Mouse (Mus musculus): Measurements from ENCODE around the gene Kank2. TPM values are rescaled to one million over a fixed set of nuclear protein-coding genes. Genes with fewer than 3 reads are reported as not detected.
A peak's percentile ranks its signal among the peaks of the same experiment; 100 is the strongest.
"Not testable (repeated sequence)": the region's sequence is repeated elsewhere in the genome, so short reads cannot be mapped to it uniquely, and the experiment has no call there.

The Kank2 gene
- polyA plus RNA-seq, 1 experiment from 2014 or later, result 17.8 TPM

DNA sequence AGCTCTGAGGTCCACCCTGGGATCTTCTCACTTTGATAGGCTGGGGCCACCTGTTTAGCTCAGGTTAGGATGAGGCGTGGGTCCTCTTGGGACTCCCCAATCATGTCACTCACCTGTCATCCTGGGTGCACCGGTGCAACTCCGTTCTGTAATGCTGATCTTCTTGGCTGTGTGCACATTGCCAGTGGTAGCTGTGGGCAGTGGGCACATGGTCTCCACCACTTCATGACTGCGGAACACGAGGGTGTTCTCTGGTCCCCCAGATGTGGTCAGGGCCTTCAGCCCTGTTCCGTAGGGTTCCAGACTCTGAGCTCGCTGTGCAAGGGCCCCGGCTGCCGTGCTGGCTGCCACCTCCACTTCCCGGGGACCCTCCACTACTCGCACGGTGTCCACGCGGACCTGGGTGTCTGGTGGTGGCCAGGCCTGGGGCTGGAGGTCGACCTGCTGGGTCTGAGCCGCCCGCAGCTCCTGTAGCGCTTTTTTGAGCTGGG is 4.2 kb downstream of the Kank2 start:
- Histone ChIP-seq H3K4me1 (peaks cover 51% of the 10 kb centered on the region), H3K4me3 (no peak overlapping the region), H3K27me3 (replicated peaks; ENCODE audit: low read depth, poor library complexity, severe bottlenecking) (no peaks in the 10 kb centered on the region), H3K27ac (replicated peaks) (no peak overlapping the region), H3K9me3 (no peaks in the 10 kb centered on the region), H3K36me3 (replicated peaks) (peaks cover 70% of the 10 kb centered on the region)
- WGBS, result 97% methylated on average over 18 of the region's 18 CpGs
- DNase-seq (ENCODE audit: low spot score), result no peak

GRCm38 (mm10) chr9:21793507-21793906 is 5.0 kb downstream of the Kank2 start:
- H3K4me3 ChIP-seq; H3K27ac ChIP-seq (replicated peaks); H3K27me3 ChIP-seq (replicated peaks; ENCODE audit: low read depth, poor library complexity, severe bottlenecking); H3K9me3 ChIP-seq; DNase-seq (ENCODE audit: low spot score): not testable (repeated sequence)
- Histone ChIP-seq H3K4me1 (peaks cover 42% of the 10 kb centered on the region), H3K36me3 (replicated peaks) (peaks cover 79% of the 10 kb centered on the region)
- whole genome bisulfite sequencing, result 97% methylated on average over 6 of the region's 6 CpGs

DNA sequence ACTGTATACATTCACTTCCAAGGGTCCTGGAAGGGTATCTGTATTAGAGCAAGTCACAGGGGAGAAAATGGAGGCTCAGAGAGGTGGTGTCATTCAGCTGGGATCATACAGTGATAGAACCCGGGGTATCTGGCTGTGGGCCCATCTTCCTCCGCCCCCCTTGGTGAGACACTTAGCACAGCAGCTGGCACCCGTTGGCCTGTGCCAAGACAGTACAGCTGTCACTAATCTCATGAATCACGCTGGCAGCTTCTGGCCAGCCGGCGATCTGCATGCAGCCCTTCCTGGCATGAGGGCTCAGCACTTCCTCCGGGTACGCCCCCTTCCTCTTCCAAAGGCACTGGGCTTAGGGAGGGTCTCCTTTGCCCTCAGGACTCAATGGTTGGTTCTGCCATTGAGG is 5.9 kb downstream of the Kank2 start:
- H3K4me1 ChIP-seq, result peaks cover 37% of the 10 kb centered on the region
- H3K9me3 ChIP-seq, result no peaks in the 10 kb centered on the region
- H3K27me3 ChIP-seq (replicated peaks; ENCODE audit: low read depth, poor library complexity, severe bottlenecking), result no peaks in the 10 kb centered on the region
- no peak overlapping the region for H3K4me3 ChIP-seq
- H3K27ac ChIP-seq (replicated peaks), result no peak overlapping the region
- peaks cover 87% of the 10 kb centered on the region for H3K36me3 ChIP-seq (replicated peaks)
- DNase-seq (ENCODE audit: low spot score), result no peak
- WGBS, result 86% methylated on average over 8 of the region's 8 CpGs

GRCm38 (mm10) chr9:21791861-21792260 is 6.7 kb downstream of the Kank2 start:
- H3K27me3 ChIP-seq (replicated peaks; ENCODE audit: low read depth, poor library complexity, severe bottlenecking), result no peaks in the 10 kb centered on the region
- no peak overlapping the region for H3K4me3 ChIP-seq
- WGBS, result 93% methylated on average over 8 of the region's 8 CpGs
- peaks cover 35% of the 10 kb centered on the region for H3K4me1 ChIP-seq
- H3K9me3 ChIP-seq, result no peaks in the 10 kb centered on the region
- no peak for DNase-seq (ENCODE audit: low spot score)
- H3K27ac ChIP-seq (replicated peaks), result no peak overlapping the region
- H3K36me3 ChIP-seq (replicated peaks), result peaks cover 94% of the 10 kb centered on the region

GRCm38 (mm10) chr9:21788234-21788633 is 10.3 kb downstream of the Kank2 start:
- no peaks in the 10 kb centered on the region for H3K9me3 ChIP-seq
- peaks cover 97% of the 10 kb centered on the region for H3K36me3 ChIP-seq (replicated peaks)
- no peak overlapping the region for H3K4me3 ChIP-seq
- DNase-seq (ENCODE audit: low spot score), result no peak
- no peaks in the 10 kb centered on the region for H3K27me3 ChIP-seq (replicated peaks; ENCODE audit: low read depth, poor library complexity, severe bottlenecking)
- H3K27ac ChIP-seq (replicated peaks), result no peak overlapping the region
- WGBS, result 91% methylated on average over 9 of the region's 9 CpGs
- peaks cover 14% of the 10 kb centered on the region for H3K4me1 ChIP-seq

DNA sequence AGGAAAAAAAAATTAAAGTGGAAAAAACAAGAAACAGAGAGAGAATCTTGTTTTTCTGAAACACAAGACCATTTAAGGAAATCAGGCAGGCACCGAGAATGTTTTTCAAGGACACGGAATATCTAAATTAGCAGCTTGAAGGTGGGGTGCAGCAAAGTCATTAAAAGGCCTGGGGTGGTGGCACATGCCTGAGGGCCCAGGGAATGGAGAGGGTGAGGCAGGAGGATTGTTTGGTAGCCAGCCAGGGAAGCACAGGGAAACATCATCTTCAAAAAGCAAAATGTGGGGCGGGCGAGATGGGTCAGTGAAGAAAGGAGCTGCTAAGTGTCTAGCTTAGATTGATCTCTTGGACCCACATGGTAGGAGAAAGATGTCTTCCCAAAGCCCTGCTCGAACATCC is 10.9 kb downstream of the Kank2 start:
- Histone ChIP-seq H3K4me3 (no peak overlapping the region), H3K4me1 (peaks cover 10% of the 10 kb centered on the region), H3K36me3 (replicated peaks) (peaks cover 95% of the 10 kb centered on the region), H3K9me3 (no peaks in the 10 kb centered on the region), H3K27ac (replicated peaks) (no peak overlapping the region), H3K27me3 (replicated peaks; ENCODE audit: low read depth, poor library complexity, severe bottlenecking) (no peaks in the 10 kb centered on the region)
- DNase-seq (ENCODE audit: low spot score), result no peak
- 86% methylated on average over 5 of the region's 5 CpGs for WGBS

- Histone ChIP-seq H3K4me3 (0 out of 2 replicates have a peak overlapping the region, but pooled peaks have one; percentile 20), H3K36me3 (replicated peaks) (peaks cover 95% of the 10 kb centered on the region), H3K27me3 (replicated peaks; ENCODE audit: low read depth, poor library complexity, severe bottlenecking) (no peaks in the 10 kb centered on the region), H3K4me1 (peaks cover 6% of the 10 kb centered on the region), H3K27ac (replicated peaks) (peak overlapping the region; percentile 73), H3K9me3 (no peaks in the 10 kb centered on the region)
- 7% methylated on average over 6 of the region's 6 CpGs for WGBS
- DNase-seq (ENCODE audit: low spot score), result peak; percentile 82
Measured at GRCm38 (mm10) chr9:21786906-21787305, 11.6 kb downstream of the Kank2 start.

GRCm38 (mm10) chr9:21786309-21786708 is 12.2 kb downstream of the Kank2 start:
- peaks cover 95% of the 10 kb centered on the region for H3K36me3 ChIP-seq (replicated peaks)
- H3K27me3 ChIP-seq (replicated peaks; ENCODE audit: low read depth, poor library complexity, severe bottlenecking); H3K4me1 ChIP-seq; H3K4me3 ChIP-seq; DNase-seq (ENCODE audit: low spot score); H3K27ac ChIP-seq (replicated peaks); H3K9me3 ChIP-seq: not testable (repeated sequence)
- 87% methylated on average over 2 of the region's 2 CpGs for WGBS

DNA sequence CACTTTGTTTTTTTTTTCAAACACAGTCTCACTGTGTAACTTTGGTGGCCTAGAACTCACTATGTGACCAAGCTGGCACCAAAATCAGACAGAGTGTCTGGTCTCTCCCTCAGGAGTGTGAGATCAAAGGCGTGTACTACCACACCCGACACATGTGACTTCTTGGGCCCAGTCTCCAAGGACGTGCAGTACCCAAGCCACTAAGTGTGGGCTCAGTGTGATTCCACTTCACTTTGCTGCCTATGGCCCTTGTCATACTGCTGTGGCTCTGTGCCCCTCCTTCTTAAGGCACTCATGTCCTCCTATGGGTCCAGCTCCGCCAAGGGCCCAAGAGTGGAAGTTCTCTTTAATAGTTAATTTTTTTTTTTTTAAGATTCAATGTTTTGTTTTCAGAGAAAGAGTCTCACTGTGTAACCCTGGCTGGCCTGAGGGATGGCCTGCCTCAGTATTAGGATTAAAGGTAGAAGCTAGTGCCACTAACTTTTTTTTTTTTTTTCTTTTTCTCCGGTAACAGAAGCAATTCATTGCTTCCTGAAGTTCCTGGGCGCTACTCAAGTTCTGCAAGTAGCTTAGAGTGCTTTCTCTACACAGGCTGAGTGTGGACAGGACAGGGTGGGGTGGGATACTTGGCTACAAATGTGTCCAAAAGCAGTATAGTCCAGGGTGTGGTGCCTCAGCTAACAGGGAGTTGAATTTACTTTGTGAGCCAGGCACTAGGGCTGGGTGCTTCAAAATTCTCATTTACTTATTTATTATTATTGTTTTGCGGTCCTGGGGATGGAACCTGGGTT is 13.8 kb downstream of the Kank2 start:
- Histone ChIP-seq H3K4me1 (peaks cover 6% of the 10 kb centered on the region), H3K9me3 (no peaks in the 10 kb centered on the region), H3K36me3 (replicated peaks) (peaks cover 95% of the 10 kb centered on the region), H3K27me3 (replicated peaks; ENCODE audit: low read depth, poor library complexity, severe bottlenecking) (no peaks in the 10 kb centered on the region), H3K4me3 (no peak overlapping the region), H3K27ac (replicated peaks) (no peak overlapping the region)
- 91% methylated on average over 7 of the region's 7 CpGs for WGBS
- no peak for DNase-seq (ENCODE audit: low spot score)

GRCm38 (mm10) chr9:21781657-21782468 is 16.7 kb downstream of the Kank2 start:
- DNase-seq (ENCODE audit: low spot score), result no peak
- Histone ChIP-seq H3K4me3 (no peak overlapping the region), H3K27ac (replicated peaks) (no peak overlapping the region), H3K27me3 (replicated peaks; ENCODE audit: low read depth, poor library complexity, severe bottlenecking) (no peaks in the 10 kb centered on the region), H3K4me1 (peaks cover under 1% of the 10 kb centered on the region; the same call in 1 of the 2 replicates), H3K9me3 (no peaks in the 10 kb centered on the region), H3K36me3 (replicated peaks) (peaks cover 95% of the 10 kb centered on the region)
- WGBS, result 82% methylated on average over 15 of the region's 15 CpGs

DNA sequence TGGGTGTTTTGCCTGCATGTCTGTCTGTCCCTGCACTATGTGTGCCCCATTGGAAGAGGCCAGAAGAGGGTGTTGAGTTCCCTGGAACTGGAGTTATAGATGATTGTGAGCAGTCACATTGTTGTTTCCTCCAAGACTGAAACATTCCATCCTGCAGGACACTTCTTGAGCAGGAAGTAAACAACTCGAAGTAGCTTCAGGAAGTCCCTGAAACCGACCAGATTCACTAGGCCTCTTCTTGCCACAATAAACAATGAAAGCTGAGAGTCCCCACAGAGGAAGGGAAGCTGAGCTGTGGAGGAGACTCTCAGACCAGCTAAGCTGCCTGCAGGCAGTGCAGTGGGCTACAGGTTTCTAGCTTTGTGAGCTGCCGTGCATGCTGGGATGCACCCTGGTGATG is 20.8 kb downstream of the Kank2 start:
- no peaks in the 10 kb centered on the region for H3K4me1 ChIP-seq
- H3K9me3 ChIP-seq, result no peaks in the 10 kb centered on the region
- no peaks in the 10 kb centered on the region for H3K27me3 ChIP-seq (replicated peaks; ENCODE audit: low read depth, poor library complexity, severe bottlenecking)
- DNase-seq (ENCODE audit: low spot score), result no peak
- no peak overlapping the region for H3K4me3 ChIP-seq
- H3K36me3 ChIP-seq (replicated peaks), result peaks cover 95% of the 10 kb centered on the region
- H3K27ac ChIP-seq (replicated peaks), result no peak overlapping the region
- 87% methylated on average over 3 of the region's 3 CpGs for WGBS

- DNase-seq (ENCODE audit: low spot score), result no peak
- Histone ChIP-seq H3K36me3 (replicated peaks) (peaks cover 93% of the 10 kb centered on the region), H3K4me1 (peaks cover 6% of the 10 kb centered on the region), H3K27ac (replicated peaks) (no peak overlapping the region), H3K4me3 (no peak overlapping the region), H3K9me3 (no peaks in the 10 kb centered on the region), H3K27me3 (replicated peaks; ENCODE audit: low read depth, poor library complexity, severe bottlenecking) (no peaks in the 10 kb centered on the region)
- 92% methylated on average over 16 of the region's 16 CpGs for WGBS
Measured at GRCm38 (mm10) chr9:21774353-21774752, 24.2 kb downstream of the Kank2 start.

All from embryonic facial prominence, embryonic 10.5 days (tissue).